Mouse (Mus musculus) left cerebral cortex, adult 9 months (tissue): Measurements from ENCODE around the gene Slc43a2.

Experiments
- DNase-seq, 2 experiments: peaks; one replicate each; pipeline ENCODE4 v3.0.0; 2022; ENCODE audit warnings: low spot score in 2 of 2

Gene Slc43a2

GRCm38 (mm10) chr11:75529771-75530170 lies 1.7 kb upstream of the Slc43a2 start:
- DNase-seq, result no peak

DNA sequence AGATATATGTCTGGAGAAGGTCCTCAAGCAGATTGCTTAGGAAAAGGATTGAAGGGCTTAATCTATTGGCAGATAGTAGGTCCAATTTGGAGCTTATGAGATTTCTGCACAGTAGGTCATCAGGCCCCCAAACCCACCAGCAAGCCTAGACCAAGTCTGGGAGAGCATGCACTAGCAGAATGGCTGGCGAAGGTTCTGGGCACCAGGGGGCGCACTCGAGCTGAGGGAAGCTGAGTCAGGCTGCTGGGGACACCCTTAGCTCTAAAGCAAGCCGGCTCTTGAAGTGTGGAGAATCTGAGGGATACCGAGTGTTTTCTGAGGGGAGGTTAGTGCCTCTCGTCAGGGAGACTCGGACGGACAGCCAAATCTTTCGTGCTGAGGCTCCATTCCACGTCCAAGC lies 1.2 kb upstream of the Slc43a2 start:
- peak in 1 of 2 experiments; percentile 97 for DNase-seq

- DNase-seq, result no peak
These were observed 585 bp upstream of the Slc43a2 start for GRCm38 (mm10) chr11:75530845-75531373.

GRCm38 (mm10) chr11:75532340-75533277 lies 1.1 kb downstream of the Slc43a2 start:
- DNase-seq, result no peak

DNA sequence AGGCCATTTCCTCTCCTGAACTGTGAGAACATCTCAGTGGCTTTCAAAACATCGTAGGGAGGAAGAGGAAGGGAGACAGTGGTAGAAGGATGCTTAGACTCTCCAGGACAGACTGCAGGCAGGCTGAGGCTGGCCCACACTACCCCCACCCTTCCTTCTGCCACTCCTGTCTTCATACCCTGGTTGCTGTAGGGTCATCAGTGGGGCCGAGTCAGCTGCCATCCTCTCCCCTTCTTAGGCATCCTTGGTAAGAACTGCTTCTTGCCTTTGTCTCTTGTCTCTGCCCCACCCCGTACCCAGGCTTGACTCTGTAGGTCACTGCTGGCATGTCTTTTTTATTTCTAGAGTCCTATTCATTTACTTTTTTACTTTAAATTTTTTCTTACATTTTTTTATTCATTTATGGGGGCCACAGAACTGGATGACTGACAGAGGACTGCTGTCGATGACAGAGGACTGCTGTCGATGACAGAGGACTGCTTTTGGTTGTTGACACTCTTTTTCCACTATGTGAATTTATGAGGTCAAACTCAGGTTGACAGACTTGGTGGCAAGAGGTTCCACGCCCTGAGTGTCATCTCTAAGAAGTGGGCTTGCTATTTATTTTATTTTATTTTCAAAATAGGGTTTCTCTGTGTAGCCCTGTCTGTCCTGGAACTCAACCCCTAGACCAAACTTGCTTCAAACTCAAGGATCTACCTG lies 2.0 kb downstream of the Slc43a2 start:
- DNase-seq, result no peak

- no peak for DNase-seq
These were observed 3.0 kb downstream of the Slc43a2 start for GRCm38 (mm10) chr11:75534286-75535033.

DNA sequence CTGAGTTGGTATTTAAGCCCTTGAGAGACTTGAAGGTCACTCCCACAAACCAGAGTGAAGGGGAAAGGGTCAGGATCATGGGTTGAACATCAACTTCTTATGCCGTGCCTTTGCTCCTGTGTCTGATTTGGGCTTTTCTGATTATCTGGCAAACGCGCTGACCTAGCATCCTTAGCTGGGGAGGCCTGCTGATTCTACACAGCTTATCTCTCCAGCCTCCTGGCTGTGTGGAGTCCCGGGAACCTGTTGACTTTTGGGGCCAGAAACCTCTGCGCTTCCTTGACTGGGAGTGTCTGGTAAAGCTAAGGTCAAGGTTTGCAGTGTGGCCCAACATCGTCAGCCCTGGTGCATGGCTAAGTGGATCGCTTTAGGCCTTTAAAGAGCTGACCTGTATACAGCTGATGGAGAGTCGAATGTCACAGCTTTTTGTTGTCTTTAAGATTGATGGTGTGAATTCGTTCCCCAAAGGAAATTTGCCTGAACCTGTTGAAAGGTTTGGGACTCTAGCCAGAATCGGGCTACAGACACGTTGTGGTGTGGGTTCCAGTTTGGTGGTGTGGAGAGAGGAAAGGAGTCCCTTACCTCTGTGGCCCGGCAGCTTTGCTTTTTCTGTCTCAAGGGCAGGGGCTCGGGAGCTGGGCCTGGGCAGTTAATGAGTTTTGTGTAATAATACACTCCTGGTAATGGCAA lies 3.8 kb downstream of the Slc43a2 start:
- DNase-seq, result no peak

GRCm38 (mm10) chr11:75536255-75537024 lies 4.9 kb downstream of the Slc43a2 start:
- DNase-seq, result no peak

- DNase-seq, result no peak
These were observed 5.5 kb downstream of the Slc43a2 start for GRCm38 (mm10) chr11:75537025-75537414.

DNA sequence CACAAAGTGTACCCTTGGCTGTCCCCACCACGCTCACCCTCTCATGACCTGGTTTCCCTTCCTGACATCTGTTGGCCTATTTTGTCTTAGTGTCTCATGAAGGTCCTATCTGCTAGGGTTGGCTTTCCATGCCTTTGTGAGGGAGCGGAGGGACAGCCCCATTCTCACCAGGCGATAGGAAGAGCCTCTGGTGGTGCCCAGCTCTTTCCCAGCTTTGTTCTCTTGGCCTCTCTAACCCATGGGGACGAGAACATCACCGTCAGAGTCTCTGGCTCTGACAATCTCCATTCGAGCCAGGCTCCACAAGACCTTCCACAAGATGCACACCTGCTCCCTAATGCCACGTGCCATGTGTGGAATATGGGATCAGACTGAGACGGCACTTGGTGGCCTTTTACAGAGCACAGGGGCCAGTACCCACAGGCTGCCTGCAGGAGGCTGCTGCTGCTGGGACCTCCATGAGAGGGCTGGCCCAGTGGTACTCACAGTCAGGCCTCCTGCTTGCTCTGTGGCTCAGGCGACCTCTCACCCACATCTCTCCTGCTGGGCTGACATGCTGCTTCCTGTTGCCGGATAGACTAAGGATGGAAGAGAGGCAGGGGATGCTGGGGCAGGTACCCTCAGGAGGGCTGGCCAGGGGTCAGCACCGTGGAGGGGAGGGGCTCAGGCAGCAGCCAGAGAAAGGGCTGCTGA lies 6.1 kb downstream of the Slc43a2 start:
- no peak for DNase-seq

GRCm38 (mm10) chr11:75538184-75538969 lies 6.9 kb downstream of the Slc43a2 start:
- DNase-seq, result no peak

DNA sequence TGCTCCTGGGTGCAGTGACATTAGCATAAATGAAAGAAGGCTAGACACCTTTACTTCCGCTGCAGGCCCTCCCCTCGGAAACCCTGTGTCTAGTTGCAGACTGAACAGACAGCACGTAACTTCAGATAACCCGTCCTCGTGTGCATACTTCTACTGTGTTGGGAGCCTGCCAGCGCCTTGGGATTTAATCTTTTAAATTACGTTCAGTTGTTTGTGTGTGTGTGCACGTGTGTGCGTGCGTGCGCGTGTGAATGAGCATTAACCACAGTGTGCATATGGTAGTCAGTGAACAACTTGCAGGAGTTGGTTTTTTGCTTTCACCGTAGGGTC lies 7.4 kb downstream of the Slc43a2 start:
- DNase-seq, result no peak

DNA sequence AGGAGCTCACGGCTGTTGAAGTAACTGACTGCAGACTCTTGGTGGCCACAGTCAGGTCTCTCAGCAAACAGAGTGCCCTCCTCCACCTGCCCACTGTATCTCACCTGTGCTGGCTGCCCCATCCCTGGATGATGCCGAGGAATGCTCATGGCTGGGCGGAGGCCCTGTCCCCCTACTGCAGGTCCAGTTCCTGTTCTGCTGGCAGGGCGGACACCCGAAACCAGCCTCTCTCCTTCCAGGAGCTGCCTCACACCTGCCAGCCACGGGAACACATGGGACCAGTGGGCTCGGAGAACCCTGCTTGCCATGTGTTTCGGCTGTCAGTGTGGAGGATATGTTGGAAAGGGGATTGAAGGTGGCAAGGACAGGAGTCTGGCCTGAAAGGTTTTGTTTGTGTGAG lies 8.7 kb downstream of the Slc43a2 start:
- no peak for DNase-seq

GRCm38 (mm10) chr11:75540710-75541581 lies 9.5 kb downstream of the Slc43a2 start:
- no peak for DNase-seq

GRCm38 (mm10) chr11:75544713-75545112 lies 13.2 kb downstream of the Slc43a2 start:
- no peak for DNase-seq

- no peak for DNase-seq
These were observed 14.6 kb downstream of the Slc43a2 start for GRCm38 (mm10) chr11:75546057-75546456.

DNA sequence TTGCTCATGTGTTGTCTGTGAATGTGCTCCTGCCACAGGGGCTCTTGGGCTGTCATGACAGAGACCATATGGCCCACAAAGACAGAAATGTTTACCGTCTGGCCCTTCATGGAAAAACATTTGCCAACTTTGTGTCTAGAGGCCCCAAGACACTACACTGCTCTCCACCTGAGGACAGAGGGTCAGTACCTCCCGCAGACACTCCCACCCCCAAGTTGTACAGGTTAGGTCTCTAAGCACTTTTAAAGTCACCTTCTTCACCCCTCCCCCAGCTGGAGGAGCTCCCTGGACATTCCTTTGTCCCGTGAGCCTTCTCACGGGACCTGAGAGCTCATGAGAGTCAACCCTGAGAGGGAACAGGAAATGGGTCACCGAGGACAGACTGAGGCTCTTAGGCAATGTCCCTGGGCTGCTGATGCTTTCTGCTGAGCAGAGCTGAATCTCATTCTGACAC lies 18.2 kb downstream of the Slc43a2 start:
- DNase-seq, result no peak
